Mouse (Mus musculus) 416B (cell line): ENCODE data around the gene Fubp3.

Source experiments
- DNase-seq: peaks from one replicate; pipeline ENCODE4 v3.0.0; 2011; ENCODE audit warnings: low read depth

Fubp3 gene

DNA sequence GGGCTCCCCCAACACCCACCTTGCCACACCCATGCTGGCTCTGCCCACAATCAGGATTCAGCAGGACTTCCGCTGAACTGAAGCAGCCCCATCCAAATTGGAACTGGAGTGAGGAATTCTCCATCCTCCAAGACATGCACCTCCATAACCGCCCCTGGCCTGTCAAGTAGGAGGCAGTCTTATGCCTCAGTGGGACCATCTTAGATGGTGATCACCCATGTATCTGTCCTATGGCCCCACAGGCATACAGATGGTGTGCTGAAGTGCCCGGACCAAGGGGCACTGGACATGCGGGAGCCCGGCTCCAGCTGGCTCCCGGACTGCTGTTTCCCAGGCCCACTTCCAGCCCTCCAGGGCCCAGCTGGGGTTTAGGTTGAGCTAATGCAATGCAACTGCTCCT is 46.8 kb downstream of the Fubp3 start:
- no peak for DNase-seq

DNA sequence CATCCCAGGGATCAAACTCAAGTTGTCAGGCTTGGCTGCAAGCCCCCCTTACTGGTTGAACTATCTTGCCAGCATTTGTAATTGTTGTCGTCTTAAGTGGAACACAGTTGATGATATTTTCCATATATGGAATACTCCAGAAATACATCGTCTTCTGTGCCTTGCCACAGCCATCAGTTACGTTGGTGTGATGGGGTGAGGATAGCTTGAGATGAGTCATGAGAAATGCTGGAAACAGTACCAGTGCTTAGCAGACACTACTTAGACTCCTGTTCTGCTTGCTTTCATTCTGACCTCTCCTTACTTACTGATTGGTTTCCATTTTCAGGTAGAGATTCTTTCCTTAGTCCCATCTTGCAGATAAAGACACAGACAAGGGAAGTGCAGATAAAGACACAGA is 61.1 kb downstream of the Fubp3 start:
- DNase-seq: no peak

DNA sequence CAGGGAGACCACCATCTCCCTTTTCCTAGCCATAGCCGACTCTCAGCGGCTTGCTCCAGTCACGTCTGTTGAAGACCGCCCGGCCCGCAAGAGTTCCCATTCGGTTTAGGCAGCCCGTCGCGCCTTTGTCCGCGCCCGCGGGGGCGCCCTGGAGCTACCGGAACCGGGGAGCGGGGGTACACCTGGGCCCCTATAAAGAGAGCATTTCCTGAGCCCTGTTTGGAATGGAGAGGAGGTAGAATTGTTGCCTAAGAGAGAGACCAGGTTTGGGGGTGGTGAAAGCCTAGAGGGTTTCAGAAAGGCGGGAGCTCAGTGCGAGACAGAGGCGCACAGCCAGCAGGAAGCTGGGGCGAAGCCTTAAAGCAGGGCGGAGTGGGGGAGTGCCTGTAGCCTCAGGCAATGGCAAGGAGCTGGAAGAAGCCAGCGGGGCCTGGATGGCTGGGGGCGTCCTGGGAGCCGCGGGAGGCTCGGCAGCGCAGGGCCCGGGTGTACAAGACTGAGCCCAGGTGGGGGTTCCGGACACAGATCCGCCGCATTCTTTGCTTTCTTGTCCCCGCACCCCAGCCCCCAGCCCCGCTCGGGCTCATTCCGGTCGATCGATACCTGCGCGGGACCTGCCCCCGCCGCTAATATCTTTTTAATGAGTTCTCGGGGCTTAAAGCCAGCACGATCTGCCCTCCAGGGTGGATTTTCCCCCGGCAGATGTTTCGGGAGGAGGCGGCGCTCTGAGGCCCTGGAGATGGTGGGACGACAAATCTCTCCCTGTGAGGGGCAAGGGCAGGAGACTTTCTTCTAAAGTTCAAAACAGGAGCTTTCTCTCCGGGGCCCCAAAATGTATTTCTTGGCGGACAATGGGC is 63.1 kb downstream of the Fubp3 start:
- DNase-seq: no peak

DNA sequence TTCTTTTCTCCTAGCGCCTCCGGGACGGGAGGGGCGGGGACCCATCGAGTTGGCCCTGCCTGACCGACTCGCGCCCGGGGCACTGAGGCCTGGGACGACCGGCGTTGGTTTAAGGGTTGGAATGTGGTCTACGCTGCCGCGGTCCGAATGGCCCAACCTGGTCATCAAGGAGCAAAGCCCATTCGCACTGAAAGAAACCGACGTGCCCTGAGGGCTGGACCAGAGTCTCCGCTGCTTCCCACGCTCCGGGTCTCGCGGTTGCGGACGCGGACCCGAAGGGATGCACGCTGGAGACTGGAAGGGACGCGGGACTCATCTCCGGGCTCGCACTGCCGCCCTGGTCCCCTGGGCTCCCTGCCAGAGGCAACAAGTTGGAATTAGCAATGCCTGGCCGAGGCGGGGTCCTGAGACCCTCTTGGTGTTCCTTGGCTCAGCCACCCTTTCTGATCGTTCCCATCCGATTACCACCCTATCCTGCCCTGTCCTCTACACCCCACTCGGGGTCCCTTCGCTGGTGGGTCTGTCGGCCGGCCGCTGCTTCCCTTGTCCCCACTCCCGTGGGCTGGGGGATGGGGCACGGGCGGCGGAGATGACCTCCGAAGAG is 63.8 kb downstream of the Fubp3 start:
- no peak for DNase-seq

DNA sequence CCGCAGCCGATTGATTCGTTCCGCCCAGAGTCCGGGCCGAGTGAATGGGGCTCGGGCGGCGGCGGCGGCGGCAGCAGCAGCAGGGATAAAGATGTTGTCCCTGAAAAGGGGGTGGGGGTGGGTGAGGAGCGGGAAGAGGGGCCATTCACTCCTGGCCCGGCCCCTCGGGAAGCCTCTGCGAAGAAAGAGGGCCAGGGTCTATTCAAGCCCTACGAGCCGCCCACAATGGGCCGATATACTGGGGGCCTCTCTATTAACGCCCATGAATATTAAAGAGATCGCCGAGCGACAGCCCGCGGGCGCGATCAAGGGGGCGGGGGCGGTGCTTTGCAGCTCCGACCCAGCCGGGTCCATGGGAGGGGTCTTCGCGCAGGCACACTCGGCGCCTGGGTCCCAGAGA is 64.3 kb downstream of the Fubp3 start:
- DNase-seq: no peak

DNA sequence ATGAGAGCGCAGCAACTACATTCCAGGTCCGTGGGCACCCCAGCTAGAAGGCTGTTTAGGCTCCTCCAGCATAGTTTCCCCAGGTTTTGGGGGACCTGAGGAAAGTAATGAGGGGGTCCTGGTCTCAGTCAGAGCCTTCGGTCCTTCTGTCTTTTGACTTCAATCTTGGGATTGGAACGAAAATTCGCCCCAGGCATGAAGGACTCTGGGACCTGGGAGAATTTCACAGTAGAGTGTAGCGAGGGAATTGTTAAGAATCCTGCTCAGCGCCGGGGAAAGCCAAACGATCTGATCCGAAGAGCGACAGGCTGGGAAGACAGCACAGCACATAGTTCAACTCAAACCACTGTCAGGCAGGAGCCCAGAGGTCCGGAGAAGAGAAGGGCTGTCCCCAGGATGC is 64.9 kb downstream of the Fubp3 start:
- DNase-seq: no peak

DNA sequence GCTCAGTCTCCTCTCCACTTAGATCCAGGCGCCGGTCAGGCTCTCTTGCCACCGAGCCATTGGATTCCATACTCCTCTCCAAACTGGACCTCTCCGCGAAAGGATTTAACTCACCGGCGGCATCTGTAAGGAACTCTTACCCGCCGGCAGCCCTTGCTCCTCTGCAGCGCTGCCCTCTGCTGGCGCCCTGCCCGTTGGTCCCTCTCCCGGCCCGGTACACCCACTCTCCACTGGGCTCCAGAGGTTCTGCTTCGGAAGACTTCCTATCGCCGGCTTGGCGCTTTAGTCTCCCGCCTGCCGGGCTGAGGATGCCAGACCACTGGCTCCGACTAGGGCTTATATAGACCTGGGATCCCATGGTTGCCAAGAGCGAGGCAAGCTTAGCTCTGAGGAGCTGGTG is 65.4 kb downstream of the Fubp3 start:
- DNase-seq: no peak

DNA sequence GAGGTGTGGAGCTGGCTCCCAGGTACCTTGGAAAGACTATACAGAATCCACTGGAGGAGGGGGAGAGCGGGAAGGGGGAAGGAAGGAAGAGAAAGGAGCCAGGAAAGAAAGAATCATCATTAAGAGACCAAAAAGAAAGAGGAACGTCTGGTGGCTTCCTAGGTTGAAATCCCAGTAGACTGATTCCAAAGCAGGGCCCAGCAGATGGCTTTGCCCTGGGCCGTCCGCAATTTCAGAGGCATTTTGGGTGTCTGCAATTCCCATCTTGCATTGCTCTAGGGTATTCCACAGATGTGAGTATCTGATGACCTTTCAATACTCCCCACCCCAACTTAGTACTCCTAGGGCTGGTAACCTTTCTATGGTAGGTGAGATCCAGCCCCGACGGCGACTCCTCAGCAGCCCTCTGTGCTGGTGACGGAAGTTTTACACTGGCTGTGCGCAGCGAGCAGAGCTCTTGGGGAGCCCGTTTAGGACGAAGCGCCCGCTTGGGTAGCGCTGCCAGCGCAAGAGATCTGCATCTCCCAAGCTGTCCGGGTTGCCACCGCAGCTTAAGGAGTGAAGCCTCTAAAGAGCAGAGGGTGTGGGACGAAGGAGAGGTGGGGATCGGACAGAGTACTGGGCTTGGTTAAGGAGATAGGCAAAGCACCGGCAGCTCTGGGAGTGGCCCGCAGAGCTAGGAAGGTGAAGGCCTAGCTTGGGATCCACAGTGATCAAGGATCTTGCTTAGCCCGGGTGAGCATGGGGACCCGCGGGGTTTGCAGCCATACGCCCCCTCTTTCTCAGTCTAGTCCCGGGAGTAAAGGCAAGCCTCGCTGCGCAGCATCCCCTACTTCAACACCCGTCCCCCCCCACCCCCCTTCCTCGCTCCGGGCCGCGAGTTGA is 66.4 kb downstream of the Fubp3 start:
- DNase-seq: no peak

DNA sequence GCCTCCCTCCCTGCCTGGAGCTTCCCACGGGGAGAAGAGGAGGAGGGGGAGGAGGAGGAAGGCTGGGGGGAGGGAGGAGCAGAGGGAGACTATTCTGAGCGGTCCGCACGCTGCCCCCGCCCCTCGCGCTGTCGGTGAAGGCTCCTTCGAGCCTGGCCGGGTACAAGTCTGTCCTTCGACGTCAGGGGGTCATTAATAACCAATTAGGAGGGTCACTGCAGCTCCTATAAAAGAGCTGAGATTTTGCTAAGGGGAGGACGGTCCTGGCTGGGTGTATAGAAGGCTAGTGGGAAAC is 67.0 kb downstream of the Fubp3 start:
- no peak for DNase-seq

DNA sequence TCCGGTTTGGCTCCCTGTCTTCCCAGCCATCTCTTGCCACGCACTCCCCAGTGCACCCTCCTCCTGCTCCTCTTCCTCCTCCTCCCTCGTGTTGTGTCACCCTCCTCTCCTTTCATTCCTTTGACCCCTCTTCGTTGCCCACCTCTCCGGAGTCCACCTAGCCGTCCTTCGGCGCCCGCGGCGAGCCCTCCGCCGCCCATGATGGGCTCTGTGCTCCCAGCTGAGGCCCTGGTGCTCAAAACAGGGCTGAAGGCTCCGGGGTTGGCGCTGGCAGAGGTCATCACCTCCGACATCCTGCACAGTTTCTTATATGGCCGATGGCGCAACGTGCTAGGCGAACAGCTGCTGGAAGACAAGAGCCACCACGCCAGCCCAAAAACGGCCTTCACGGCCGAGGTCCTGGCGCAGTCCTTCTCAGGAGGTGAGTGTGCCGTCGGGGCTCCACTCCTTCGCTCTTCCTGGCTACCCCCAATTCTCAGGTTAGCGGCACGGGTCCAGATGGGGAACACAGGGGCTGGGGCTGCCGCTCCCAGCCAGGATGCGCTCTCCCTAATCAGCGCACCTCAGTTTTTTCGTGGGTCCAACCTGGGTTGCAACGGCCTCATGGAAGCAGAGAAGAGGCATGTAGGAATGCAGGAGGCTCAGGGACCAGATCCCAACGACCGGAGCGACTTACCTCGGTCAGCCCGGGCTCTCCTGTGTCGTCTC is 67.6 kb downstream of the Fubp3 start, which contains the start of gene Prdm12:
Gene Prdm12 (plus strand): TSS at position 137 of the 708 bp plus-strand sequence.
- no peak for DNase-seq

DNA sequence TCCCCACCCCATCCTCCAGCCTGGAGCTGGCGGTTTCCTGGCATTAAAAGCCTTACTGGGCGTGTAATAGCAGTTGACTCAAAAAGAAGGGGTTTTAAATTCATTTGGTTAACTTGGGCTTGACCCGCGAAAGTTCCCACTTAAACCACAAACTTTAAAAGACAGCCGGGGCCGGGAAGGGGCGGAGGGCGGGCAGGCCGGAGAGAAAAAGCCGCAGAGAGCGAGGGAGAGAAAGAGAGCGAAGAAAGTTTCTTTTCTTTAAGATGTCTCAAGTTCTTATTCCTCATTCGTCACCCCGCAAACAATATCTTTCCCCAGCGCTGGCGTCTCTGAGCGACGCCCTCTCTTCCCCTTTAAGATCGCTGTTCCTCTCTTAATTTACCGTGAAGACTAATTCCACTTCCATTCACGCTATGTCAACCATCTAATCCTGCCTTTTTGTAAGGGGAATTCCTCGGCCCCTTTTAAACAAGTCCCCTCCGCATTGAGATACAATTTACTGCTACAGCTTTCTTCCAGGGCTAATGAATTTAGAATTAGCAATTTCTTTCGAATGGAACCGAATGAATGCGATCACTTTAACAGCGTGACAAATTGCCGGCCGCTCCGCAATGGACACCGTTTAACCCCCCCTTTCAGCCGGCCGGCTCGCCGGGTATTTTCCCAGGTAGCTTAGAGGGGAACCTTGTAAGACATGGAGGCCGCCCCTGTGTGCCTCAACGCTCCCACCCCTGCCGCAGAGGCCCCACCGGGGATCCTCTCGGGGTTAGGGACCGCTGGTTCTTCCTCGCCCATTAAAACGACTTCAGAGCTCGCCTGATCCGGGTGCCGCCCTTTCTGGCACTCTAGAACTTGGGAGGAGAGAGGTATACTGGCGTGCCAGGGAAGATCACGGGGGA is 68.4 kb downstream of the Fubp3 start:
- no peak for DNase-seq

DNA sequence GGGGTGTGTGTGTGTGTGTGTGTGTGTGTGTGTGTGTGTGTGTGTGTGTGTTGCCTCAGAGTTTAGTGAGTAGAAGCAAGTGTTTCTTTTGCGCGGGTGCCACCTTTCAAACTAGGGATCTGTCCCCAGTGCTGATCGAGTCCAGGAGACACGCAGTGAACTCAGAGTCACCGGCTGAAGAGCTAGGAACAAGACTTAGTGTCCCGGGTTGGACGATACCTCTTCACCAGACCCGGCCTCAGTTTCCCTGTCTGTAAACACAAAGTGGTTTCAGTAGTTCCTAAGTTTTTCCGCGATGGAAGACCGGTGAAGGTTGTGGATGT is 69.0 kb downstream of the Fubp3 start:
- DNase-seq: no peak

DNA sequence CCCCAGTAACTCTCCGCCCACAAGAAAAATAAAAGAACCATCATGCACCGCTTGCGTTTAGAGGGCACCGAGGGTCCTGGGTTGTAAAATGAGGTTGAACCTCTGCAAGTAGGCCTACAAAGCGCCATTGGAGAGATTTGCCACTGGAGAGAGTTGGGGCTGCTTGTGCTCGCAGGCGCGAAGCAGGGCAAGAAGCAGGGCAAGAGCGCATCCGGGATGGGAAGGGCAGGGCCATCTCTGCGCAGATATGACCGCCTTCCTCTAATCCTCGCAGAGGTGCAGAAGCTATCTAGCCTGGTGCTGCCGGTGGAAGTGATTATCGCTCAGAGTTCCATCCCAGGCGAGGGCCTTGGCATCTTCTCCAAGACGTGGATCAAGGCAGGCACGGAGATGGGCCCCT is 69.5 kb downstream of the Fubp3 start:
- DNase-seq: no peak

DNA sequence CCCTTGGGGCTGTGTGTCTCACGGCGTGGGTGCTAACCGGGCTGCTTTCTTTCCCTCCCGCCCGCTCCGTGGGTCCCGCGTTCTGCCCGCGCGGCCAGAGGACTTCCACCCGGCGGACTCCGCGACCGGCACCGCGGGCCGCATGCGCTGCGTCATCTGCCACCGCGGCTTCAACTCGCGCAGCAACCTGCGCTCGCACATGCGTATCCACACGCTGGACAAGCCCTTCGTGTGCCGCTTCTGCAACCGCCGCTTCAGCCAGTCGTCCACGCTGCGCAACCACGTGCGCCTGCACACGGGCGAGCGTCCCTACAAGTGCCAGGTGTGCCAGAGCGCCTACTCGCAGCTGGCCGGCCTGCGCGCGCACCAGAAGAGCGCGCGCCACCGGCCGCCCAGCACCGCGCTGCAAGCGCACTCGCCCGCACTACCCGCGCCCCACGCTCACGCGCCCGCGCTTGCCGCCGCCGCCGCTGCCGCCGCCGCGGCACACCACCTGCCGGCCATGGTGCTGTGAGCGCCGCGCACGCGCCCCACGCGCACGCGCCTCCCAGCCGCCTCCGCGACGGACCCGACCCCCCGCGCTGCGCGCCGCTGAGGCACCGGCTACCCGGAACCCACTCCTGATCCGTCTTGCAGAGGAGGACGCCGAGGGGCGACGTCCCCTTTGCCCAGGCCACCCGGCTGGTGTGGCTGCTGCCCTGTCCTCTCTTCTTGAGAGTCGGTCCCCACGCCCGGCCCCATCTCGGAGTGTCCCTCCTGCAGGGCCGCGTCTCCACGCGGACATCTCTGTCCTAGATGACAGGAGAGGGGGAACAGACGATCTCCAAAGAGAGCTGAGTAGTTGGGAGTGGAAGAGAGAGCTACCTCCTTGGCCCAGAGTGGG is 81.8 kb downstream of the Fubp3 start:
- no peak for DNase-seq

DNA sequence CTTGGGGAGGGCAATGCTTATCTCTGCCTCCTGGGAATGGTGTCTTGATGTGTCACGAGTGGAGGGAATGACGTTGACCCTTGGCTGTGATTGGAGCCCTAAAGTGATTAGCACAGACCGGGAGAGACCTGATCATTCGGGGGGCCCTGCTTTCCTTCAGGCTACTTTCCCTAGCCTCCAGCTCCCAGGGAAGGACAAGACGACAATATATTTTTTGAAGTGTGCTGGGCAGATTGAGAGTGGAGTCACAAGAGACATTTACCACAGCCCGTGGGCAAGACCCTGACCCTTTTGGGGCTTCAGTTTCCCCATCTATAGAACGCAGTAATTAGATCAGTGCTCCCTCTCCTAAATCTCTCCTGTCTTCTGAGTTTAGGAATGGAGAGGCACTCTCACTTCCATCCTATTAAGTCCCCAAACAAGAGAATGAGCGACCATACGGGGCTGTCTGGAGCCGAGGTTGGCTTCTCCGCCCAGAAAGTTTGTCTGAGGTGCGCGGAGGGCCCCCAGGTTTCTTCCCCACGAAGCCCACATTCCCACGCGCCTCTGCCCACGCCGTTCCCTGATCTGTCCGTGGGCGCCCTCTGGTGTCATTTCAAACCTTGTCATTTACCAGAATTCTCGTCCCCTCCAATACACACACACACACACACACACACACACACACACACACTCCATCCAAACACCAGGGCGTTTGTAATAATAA is 82.6 kb downstream of the Fubp3 start:
- no peak for DNase-seq

DNA sequence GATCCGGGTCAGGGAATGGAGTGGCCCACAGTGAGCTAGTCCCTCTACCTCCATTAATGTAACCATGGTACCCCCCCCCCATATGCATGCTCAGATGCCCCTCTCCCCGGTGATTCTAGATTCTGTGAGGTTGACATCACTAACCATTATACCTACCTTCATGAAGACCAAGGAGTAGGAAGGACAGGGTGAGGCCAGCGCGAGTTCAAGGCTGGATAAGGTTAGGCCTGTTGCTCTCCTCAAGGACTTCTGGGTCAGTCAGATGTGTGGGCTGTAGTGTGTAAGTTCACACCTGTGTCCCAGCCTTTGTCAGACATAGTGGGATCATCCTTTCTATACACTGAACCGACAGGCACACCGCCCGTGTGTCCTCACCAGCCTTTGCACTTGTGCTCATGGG is 83.9 kb downstream of the Fubp3 start:
- DNase-seq: no peak

DNA sequence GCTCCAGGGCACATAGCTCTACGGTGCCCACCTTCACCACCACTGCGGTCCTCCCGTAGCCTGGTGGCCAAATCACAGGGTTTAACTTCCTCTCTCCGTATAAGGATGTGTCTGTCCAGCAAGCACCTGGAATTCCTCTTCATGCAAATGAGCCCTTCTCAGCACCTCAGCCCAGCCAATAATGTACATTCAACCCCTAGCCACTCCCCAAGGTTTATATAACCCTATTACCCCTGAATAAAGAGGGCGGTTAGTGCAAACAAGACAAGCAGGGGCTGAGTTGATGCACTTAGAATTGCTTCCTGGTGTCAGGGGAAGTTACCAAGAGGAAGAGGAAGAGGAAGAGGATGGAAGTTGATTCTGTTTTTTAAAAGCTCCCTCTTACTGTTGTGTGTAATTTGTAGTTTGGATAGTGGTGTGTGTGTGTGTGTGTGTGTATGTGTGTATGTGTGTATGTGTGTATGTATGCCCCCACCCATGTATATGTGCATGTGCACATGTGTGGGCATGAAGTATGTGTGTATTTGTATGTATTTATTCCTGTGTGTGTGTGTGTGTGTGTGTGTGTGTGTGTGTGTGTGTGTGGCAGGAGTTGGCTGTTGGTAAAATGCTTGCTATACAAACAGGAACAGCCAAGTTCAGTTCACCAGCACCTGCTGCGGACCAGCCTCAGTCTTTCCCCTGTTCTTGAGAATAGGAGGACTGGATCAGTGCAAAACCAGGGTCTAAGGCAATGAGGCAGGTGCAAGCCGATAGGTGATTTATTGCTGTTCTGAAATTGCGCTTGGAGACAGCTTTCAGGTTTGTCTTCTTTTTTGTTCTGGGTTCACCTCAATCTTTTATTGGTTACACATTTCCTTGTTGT is 90.7 kb downstream of the Fubp3 start:
- no peak for DNase-seq

DNA sequence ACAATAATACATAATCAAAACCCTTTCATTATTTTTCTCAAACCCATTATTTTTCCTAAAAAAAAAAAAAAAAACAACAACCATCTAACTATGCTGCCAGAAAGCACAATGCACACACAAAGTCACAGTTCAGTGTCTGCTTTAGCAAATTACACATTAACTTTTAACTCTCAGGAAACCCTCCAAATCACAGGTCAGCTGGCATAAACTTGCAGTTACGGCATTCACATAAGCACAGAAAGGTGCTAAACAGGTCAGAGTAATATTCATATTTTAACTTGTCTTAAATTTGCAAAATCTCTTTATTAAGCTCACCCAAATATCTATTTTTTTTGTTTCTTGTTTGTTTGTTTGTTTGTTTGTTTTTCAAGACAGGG is 91.3 kb downstream of the Fubp3 start:
- no peak for DNase-seq
